Mouse (Mus musculus) forebrain, embryonic 13.5 days (tissue): ENCODE results near the gene Ispd. TPM values are rescaled to one million over a fixed set of nuclear protein-coding genes. Genes with fewer than 3 reads are reported as not detected.

ENCODE experiments used
- ATAC-seq: fragments of 200-750 bp; cut with Nextera tagmentation; 2 replicates; pipeline ENCODE4 v1.8.0; 2017
- H3K27ac ChIP-seq: fragments of 300-500 bp; sonication (generic); 2 replicates; pipeline ENCODE4 v1.5.1; 2015; ENCODE audit warnings: inconsistent platforms, mild to moderate bottlenecking, moderate library complexity
- H3K27me3 ChIP-seq: fragments of 300-500 bp; sonication (generic); 2 replicates; pipeline ENCODE4 v1.6.1; 2015; ENCODE audit warnings: mild to moderate bottlenecking, inconsistent platforms
- H3K36me3 ChIP-seq: fragments of 300-500 bp; sonication (generic); 2 replicates; pipeline ENCODE4 v1.6.1; 2015; ENCODE audit warnings: mild to moderate bottlenecking, inconsistent platforms; ENCODE audit not compliant: poor library complexity, severe bottlenecking
- H3K4me1 ChIP-seq: fragments of 300-500 bp; sonication (generic); 2 replicates; pipeline ENCODE4 v1.6.1; 2015; ENCODE audit warnings: inconsistent platforms
- H3K4me2 ChIP-seq: fragments of 300-500 bp; sonication (generic); 2 replicates; pipeline ENCODE4 v1.6.1; 2015; ENCODE audit warnings: inconsistent platforms, mild to moderate bottlenecking, moderate library complexity
- H3K4me3 ChIP-seq: fragments of 300-500 bp; sonication (generic); 2 replicates; pipeline ENCODE4 v1.5.1; 2015; ENCODE audit warnings: mild to moderate bottlenecking, inconsistent platforms
- H3K9ac ChIP-seq: fragments of 300-500 bp; sonication (generic); 2 replicates; pipeline ENCODE4 v1.6.1; 2015; ENCODE audit warnings: mild to moderate bottlenecking, inconsistent platforms
- H3K9me3 ChIP-seq: fragments of 300-500 bp; sonication (generic); replicated peaks from 2 replicates; pipeline ENCODE4 v1.6.1; 2016; ENCODE audit warnings: inconsistent platforms
- WGBS: fragments of 180-500 bp; shearing (Covaris S2); methylation state at CpG from one replicate; pipeline ENCODE4 v1.1.7; 2015; 5-methylcytosine and 5-hydroxymethylcytosine counted together
- polyA plus RNA-seq: library from polyadenylated mRNA; unstranded; fragments of >200 nt; fragmentation: Nextera tagmentation; extraction: Ambion mirVana; gene quantifications from 2 replicates; pipeline ENCODE4 v1.2.1, GENCODE M21; 2015

Ispd gene
- polyA plus RNA-seq, 1 experiment from 2014 or later = 6.8 TPM

DNA sequence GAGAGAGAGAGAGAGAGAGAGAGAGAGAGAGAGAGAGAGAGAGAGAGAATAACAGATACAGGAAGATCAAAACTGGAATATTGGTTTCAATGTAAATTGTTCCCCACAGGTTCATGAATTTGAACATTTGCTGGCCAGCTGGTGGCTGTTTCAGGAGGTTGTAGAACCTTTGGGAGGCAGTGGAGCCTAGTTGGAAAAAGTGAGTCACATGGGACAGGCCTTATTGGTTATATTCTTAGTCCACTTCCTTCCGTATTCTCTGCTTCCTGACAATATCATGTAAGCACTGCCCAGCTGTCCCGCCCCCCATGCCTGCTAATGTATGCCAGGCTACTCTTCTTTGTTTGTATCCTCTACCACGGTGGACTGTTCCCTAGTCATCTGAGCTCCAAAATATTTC lies 344.0 kb downstream of the Ispd start:
- Histone ChIP-seq H3K4me1 (peaks cover 8% of the 10 kb centered on the region), H3K9ac (no peak overlapping the region), H3K27me3 (no peaks in the 10 kb centered on the region), H3K27ac (no peak overlapping the region), H3K4me3 (no peak overlapping the region), H3K36me3 (no peaks in the 10 kb centered on the region), H3K4me2 (no peak overlapping the region), H3K9me3 (no peaks in the 10 kb centered on the region)
- ATAC-seq = no peak
- WGBS = 83% methylated on average over 3 of the region's 3 CpGs

GRCm38 (mm10) chr12:36726026-36726425 lies 344.8 kb downstream of the Ispd start:
- 70% methylated on average over 1 of the region's 1 CpGs for WGBS
- no peak for ATAC-seq
- H3K9me3 ChIP-seq = no peaks in the 10 kb centered on the region
- no peaks in the 10 kb centered on the region for H3K27me3 ChIP-seq
- no peak overlapping the region for H3K27ac ChIP-seq
- no peaks in the 10 kb centered on the region for H3K36me3 ChIP-seq
- peaks cover 4% of the 10 kb centered on the region for H3K4me1 ChIP-seq
- H3K9ac ChIP-seq = no peak overlapping the region
- no peak overlapping the region for H3K4me2 ChIP-seq
- no peak overlapping the region for H3K4me3 ChIP-seq

- WGBS = 92% methylated on average over 4 of the region's 4 CpGs
- no peak overlapping the region for H3K4me3 ChIP-seq
Measured at GRCm38 (mm10) chr12:36733673-36734371, 352.6 kb downstream of the Ispd start.

More at GRCm38 (mm10) chr12:36733673-36734371, 352.6 kb downstream of the Ispd start:
- H3K4me2 ChIP-seq = no peak overlapping the region
- H3K9ac ChIP-seq = no peak overlapping the region
- no peaks in the 10 kb centered on the region for H3K9me3 ChIP-seq
- H3K36me3 ChIP-seq = no peaks in the 10 kb centered on the region
- no peak overlapping the region for H3K27ac ChIP-seq
- no peaks in the 10 kb centered on the region for H3K27me3 ChIP-seq
- ATAC-seq = no peak
- no peaks in the 10 kb centered on the region for H3K4me1 ChIP-seq

Other genes starting within 250 kb of the Ispd start
- gene Ankmy2, start 224.3 kb upstream of the Ispd start, polyA plus RNA-seq = 41.4 and 42.5 TPM in 2 replicates
- gene Bzw2, start 223.4 kb upstream of the Ispd start, polyA plus RNA-seq = 399 and 418 TPM in 2 replicates
- gene Lrrc72, start 128.1 kb upstream of the Ispd start, polyA plus RNA-seq = not detected in 2 replicates
- 6.4 and 10.0 TPM in 2 replicates for gene Sostdc1, start 67.3 kb upstream of the Ispd start, polyA plus RNA-seq
- gene D630036H23Rik, start 731 bp downstream of the Ispd start, polyA plus RNA-seq = 2.0 and 2.2 TPM in 2 replicates